Comparison of ENCODE assay signal across 8 mouse cellular contexts in the genomic region with DNA sequence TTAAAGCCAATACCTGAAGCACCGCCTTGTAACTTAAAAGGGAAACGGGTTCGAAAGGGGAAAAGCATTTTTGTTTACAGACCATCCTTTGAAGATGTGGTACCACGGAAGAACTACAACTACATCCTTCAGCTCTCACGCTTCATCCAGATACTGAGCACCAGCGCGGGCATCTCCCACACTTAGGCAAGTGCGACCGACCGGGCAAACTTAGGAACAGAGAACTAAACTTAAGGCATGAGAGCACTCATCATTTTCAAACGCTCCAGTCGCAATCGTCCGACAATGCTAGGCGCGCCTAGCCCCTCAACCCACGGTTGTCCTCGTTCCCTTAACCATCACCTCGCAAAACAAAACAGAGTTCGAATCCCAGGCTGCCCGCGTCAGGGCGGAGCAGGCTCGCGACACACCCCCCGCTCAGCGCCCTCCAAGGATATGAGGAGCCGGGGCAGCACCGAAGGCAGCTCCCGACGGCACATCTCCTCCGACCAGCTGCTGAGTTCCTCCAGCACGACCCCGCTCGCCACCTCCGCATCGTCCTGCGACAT. TPM values are rescaled to one million over a fixed set of nuclear protein-coding genes. Genes with fewer than 3 reads are reported as not detected.
A peak's percentile ranks its signal among the peaks of the same experiment; 100 is the strongest.
DNase-seq lines count a peak whose midpoint lies in the region; ATAC-seq and TF ChIP-seq lines count a peak whose summit lies in the region.

No protein-coding gene starts in this region.

- H3K4me1 ChIP-seq in heart, embryonic 11.5 days (ENCODE audit: control insufficient read depth, insufficient read depth, low read length): peaks cover 3% of the 10 kb centered on the region; the same call in 1 of the 2 replicates
- H3K4me1 ChIP-seq in MEL (ENCODE audit: control insufficient read depth in 1 of 2, insufficient read depth in 2 of 2, low read length in 2 of 2): peaks cover 5 to 12% of the 10 kb centered on the region in 2 experiments; a peak in 3 of 4 replicates
- H3K4me1 ChIP-seq in hindbrain, embryonic 10.5 days (replicated peaks): peaks cover 9% of the 10 kb centered on the region
- peaks cover 37% of the 10 kb centered on the region for H3K4me1 ChIP-seq in megakaryocyte, embryonic 14.5 days

- H3K9me3 ChIP-seq in heart, embryonic 11.5 days (replicated peaks; ENCODE audit: control insufficient read depth, low read length): no peaks in the 10 kb centered on the region
- no peaks in the 10 kb centered on the region for H3K9me3 ChIP-seq in MEL (replicated peaks; ENCODE audit: insufficient read depth, low read length)
- H3K9me3 ChIP-seq in hindbrain, embryonic 10.5 days: no peaks in the 10 kb centered on the region
- no peaks in the 10 kb centered on the region for H3K9me3 ChIP-seq in megakaryocyte, embryonic 14.5 days

- TF ChIP-seq CTCF in MEL (IDR thresholded peaks at IDR 0.05 in 2 of 3, conservative IDR thresholded peaks at IDR 0.05 in 1 of 3; ENCODE audit: control insufficient read depth in 1 of 3, insufficient read depth in 1 of 3, low read depth in 2 of 3, low read length in 3 of 3, poor library complexity in 1 of 3, severe bottlenecking in 1 of 3): no peak

- DNase-seq in heart, postnatal 25 days (ENCODE audit: low spot score): no peak
- DNase-seq in MEL (ENCODE audit: low read depth, low spot score): no peak
- DNase-seq in hindbrain, embryonic 10.5 days (ENCODE audit: low spot score): no peak
- DNase-seq in urinary bladder, adult 18-20 months (ENCODE audit: low spot score in 2 of 2): no peak
- DNase-seq in cerebellum, adult 9-11 months: no peak
- no peak for DNase-seq in frontal cortex, postnatal 10 days (ENCODE audit: low spot score in 2 of 2)

- intact Hi-C loops in heart, postnatal 25 days (cut with DNase I): loop anchor here (5.0 kb wide), 1 partner anchor 62 kb away; no protein-coding TSS in a partner anchor

- ATAC-seq in heart, embryonic 11.5 days (replicated peaks; ENCODE audit: insufficient number of reproducible peaks, low FRiP score, low TSS enrichment): peak; percentile 70

- TF ChIP-seq EP300 in MEL (IDR thresholded peaks at IDR 0.05; ENCODE audit: low read depth in 1 of 2, low read length in 2 of 2): no peak

- WGBS in heart, embryonic 11.5 days (ENCODE audit: insufficient replicate concordance): 2% methylated on average over 38 of the region's 38 CpGs
- WGBS in hindbrain, embryonic 10.5 days: 2% methylated on average over 38 of the region's 38 CpGs

- H3K79me2 ChIP-seq in MEL (ENCODE audit: control insufficient read depth, insufficient read depth, low read length, poor library complexity): peaks cover 14% of the 10 kb centered on the region

- H3K27me3 ChIP-seq in heart, embryonic 11.5 days (ENCODE audit: control insufficient read depth, insufficient read depth, low read length): no peaks in the 10 kb centered on the region
- no peaks in the 10 kb centered on the region for H3K27me3 ChIP-seq in MEL (ENCODE audit: control insufficient read depth in 1 of 2, insufficient read depth in 2 of 2, low read length in 2 of 2)
- H3K27me3 ChIP-seq in hindbrain, embryonic 10.5 days (ENCODE audit: insufficient read depth, poor library complexity, severe bottlenecking): no peaks in the 10 kb centered on the region
- no peaks in the 10 kb centered on the region for H3K27me3 ChIP-seq in megakaryocyte, embryonic 14.5 days (replicated peaks)

- peak overlapping the region; percentile 88 for H3K4me3 ChIP-seq in heart, embryonic 11.5 days (ENCODE audit: low read depth, low read length)
- peak overlapping the region; percentile 84 to 90 for H3K4me3 ChIP-seq in MEL (ENCODE audit: control insufficient read depth in 1 of 2, insufficient read depth in 1 of 2, low read depth in 2 of 2, low read length in 2 of 2)
- peak overlapping the region; percentile 84 for H3K4me3 ChIP-seq in hindbrain, embryonic 10.5 days
- peak overlapping the region; percentile 100 for H3K4me3 ChIP-seq in megakaryocyte, embryonic 14.5 days (replicated peaks)

- H3K9ac ChIP-seq in heart, embryonic 11.5 days (ENCODE audit: low read depth, low read length): peak overlapping the region; percentile 85
- H3K9ac ChIP-seq in MEL (ENCODE audit: control insufficient read depth, low read depth, low read length, poor library complexity, severe bottlenecking): peak overlapping the region; percentile 74

- H3K27ac ChIP-seq in heart, embryonic 11.5 days (ENCODE audit: low read depth, low read length): peak overlapping the region; percentile 79; the same call in 1 of the 2 replicates
- peak overlapping the region; percentile 36; the same call in 1 of the 2 replicates for H3K27ac ChIP-seq in MEL (ENCODE audit: control insufficient read depth, low read depth, low read length)
- peak overlapping the region; percentile 91 for H3K27ac ChIP-seq in hindbrain, embryonic 10.5 days

- H3K36me3 ChIP-seq in heart, embryonic 11.5 days (ENCODE audit: control insufficient read depth, insufficient read depth, low read length): no peaks in the 10 kb centered on the region
- peaks cover 2 to 20% of the 10 kb centered on the region in 2 experiments; a peak in 3 of 4 replicates for H3K36me3 ChIP-seq in MEL (ENCODE audit: control insufficient read depth in 1 of 2, insufficient read depth in 2 of 2, low read length in 2 of 2)
- H3K36me3 ChIP-seq in hindbrain, embryonic 10.5 days: peaks cover 12% of the 10 kb centered on the region
- peaks cover 24% of the 10 kb centered on the region for H3K36me3 ChIP-seq in megakaryocyte, embryonic 14.5 days (replicated peaks; ENCODE audit: low read length)

- TF ChIP-seq RAD21 in MEL (IDR thresholded peaks at IDR 0.05; ENCODE audit: low read depth, low read length): no peak

- no peak; a peak in 1 of 4 replicates for TF ChIP-seq POLR2A in MEL (IDR thresholded peaks at IDR 0.05; ENCODE audit: control insufficient read depth in 1 of 2, insufficient read depth in 1 of 2, low read depth in 1 of 2, low read length in 2 of 2, poor library complexity in 1 of 2)

- H3K4me2 ChIP-seq in heart, embryonic 11.5 days: peak overlapping the region; percentile 83

TF ChIP-seq in MEL, 35 proteins besides CTCF, POLR2A, EP300 and RAD21:
- TF ChIP-seq CHD1 (IDR thresholded peaks at IDR 0.05; ENCODE audit: low read depth, low read length): no peak
- peak; percentile 2; the same call in 1 of the 2 replicates for TF ChIP-seq ZMIZ1 (IDR thresholded peaks at IDR 0.05; ENCODE audit: low read depth, low read length)

RNA-seq across cellular contexts. Expression of a gene that starts 0.3 kb away (rescaled TPM):
- 20.0 and 20.9 TPM in 2 replicates for polyA plus RNA-seq in heart, embryonic 11.5 days (2014; fragmentation: Nextera tagmentation; extraction: Ambion mirVana)
- under 1 TPM; 0.62 to 0.81 TPM for total RNA-seq in heart, postnatal 25 days (2021)
- total RNA-seq in MEL (2012; rRNA removed): 19.2 and 21.5 TPM in 2 replicates
- 10 to 100 TPM in 1 of 2 experiments, not detected in 1; 21.4 TPM for polyA plus RNA-seq in MEL (2012; ENCODE audit: insufficient read depth in 1 of 2, insufficient read length in 2 of 2, low read depth in 1 of 2, low replicate concordance in 2 of 2, missing spikeins in 1 of 2)
- 27.2 and 37.8 TPM in 2 replicates for polyA plus RNA-seq in hindbrain, embryonic 10.5 days (2016; fragmentation: Nextera tagmentation; extraction: Ambion mirVana)
- 0.44 TPM in 1 of 2 replicates, not detected in the other for polyA plus RNA-seq in megakaryocyte, embryonic 14.5 days (2012; ENCODE audit: insufficient read depth, low replicate concordance)

RNA-seq across cellular contexts. Expression of a gene that starts 0.4 kb away (rescaled TPM):
- 7.6 and 8.3 TPM in 2 replicates for polyA plus RNA-seq in heart, embryonic 11.5 days (2014; fragmentation: Nextera tagmentation; extraction: Ambion mirVana)
- total RNA-seq in heart, postnatal 25 days (2021): 1 to 10 TPM; 3.6 to 4.1 TPM
- 6.9 and 7.1 TPM in 2 replicates for total RNA-seq in MEL (2012; rRNA removed)
- polyA plus RNA-seq in MEL (2012; ENCODE audit: insufficient read depth in 1 of 2, insufficient read length in 2 of 2, low read depth in 1 of 2, low replicate concordance in 2 of 2, missing spikeins in 1 of 2): 1 to 10 TPM in 1 of 2 experiments, not detected in 1; 5.8 TPM
- 8.7 and 10.3 TPM in 2 replicates for polyA plus RNA-seq in hindbrain, embryonic 10.5 days (2016; fragmentation: Nextera tagmentation; extraction: Ambion mirVana)
- 0.41 TPM in 1 of 2 replicates, not detected in the other for polyA plus RNA-seq in megakaryocyte, embryonic 14.5 days (2012; ENCODE audit: insufficient read depth, low replicate concordance)

RNA-seq across cellular contexts. Expression of a gene that starts 53.8 kb away (rescaled TPM):
- 0.09 TPM in 1 of 2 replicates, not detected in the other for polyA plus RNA-seq in heart, embryonic 11.5 days (2014; fragmentation: Nextera tagmentation; extraction: Ambion mirVana)
- total RNA-seq in heart, postnatal 25 days (2021): under 1 TPM; 0.78 to 0.83 TPM
- not detected in 2 replicates for total RNA-seq in MEL (2012; rRNA removed)
- not detected for polyA plus RNA-seq in MEL (2012; ENCODE audit: insufficient read depth in 1 of 2, insufficient read length in 2 of 2, low read depth in 1 of 2, low replicate concordance in 2 of 2, missing spikeins in 1 of 2)
- polyA plus RNA-seq in hindbrain, embryonic 10.5 days (2016; fragmentation: Nextera tagmentation; extraction: Ambion mirVana): not detected in 2 replicates
- not detected in 2 replicates for polyA plus RNA-seq in megakaryocyte, embryonic 14.5 days (2012; ENCODE audit: insufficient read depth, low replicate concordance)

Comparison
In these comparisons a context has a peak if more than half of its experiments do, and no peak if none do; other contexts are left out.
1. H3K27ac ChIP-seq: peak in every context shown above with its lines; median percentile 91 in hindbrain, embryonic 10.5 days; 79 in heart, embryonic 11.5 days; 36 in MEL.